In the genomic region with DNA sequence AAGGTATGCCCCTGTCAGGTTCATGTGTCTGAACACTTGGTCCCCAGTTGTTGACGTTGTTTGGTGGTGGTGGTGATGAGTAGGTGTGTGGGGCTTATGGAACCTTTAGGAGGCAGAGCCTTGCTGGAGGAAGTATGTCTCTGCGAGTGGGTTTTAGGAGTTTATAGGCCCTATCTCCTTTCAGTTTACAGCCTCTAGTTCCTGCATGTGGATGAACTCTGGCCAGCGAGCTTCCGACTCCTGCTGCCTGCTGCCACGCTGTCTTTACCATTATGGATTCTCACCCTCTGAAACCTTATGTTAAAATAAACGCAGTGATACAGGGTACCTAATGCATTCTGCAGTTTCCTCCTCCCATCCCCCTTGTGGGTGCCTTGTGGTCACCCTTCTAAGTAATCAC, we compare ENCODE assay signal across 30 mouse cellular contexts.
"Had no signal": no experiment of that assay in that cellular context is flagged by ENCODE, and none has a peak within 500 bp of the region (broad histone marks: within the 10 kb centered on the region; RNA-seq: fewer than 3 reads in every experiment).

No protein-coding gene starts in this region.

- DNase-seq: left cerebral cortex, postnatal 4 days; liver; liver, embryonic 13.5 days; lung, adult 18-20 months; lung, embryonic 14.5 days; lung, postnatal 10 days; lung, postnatal 14 days; lung, postnatal 36 days; lung, postnatal 4 days; midbrain, embryonic 14.5 days had no signal

- H3K36me3 ChIP-seq: limb, embryonic 10.5 days; limb, embryonic 12.5 days; limb, embryonic 13.5 days; limb, embryonic 15.5 days; liver, embryonic 13.5 days; liver, embryonic 15.5 days; lung, embryonic 15.5 days; midbrain, embryonic 10.5 days; midbrain, embryonic 12.5 days; midbrain, embryonic 13.5 days; midbrain, embryonic 15.5 days; neural tube, embryonic 12.5 days; neural tube, embryonic 13.5 days had no signal

- ATAC-seq: lung, postnatal 0 days; midbrain, embryonic 13.5 days; midbrain, embryonic 15.5 days; midbrain, embryonic 16.5 days had no signal

- H3K4me2 ChIP-seq: limb, embryonic 12.5 days; limb, embryonic 13.5 days; limb, embryonic 15.5 days; liver, embryonic 11.5 days; liver, embryonic 13.5 days; liver, embryonic 15.5 days; lung, embryonic 14.5 days; lung, embryonic 15.5 days; midbrain, embryonic 11.5 days; midbrain, embryonic 12.5 days; midbrain, embryonic 13.5 days; midbrain, embryonic 15.5 days; neural tube, embryonic 12.5 days; neural tube, embryonic 13.5 days had no signal

- H3K27ac ChIP-seq: limb, embryonic 10.5 days; limb, embryonic 12.5 days; limb, embryonic 13.5 days; limb, embryonic 15.5 days; liver, embryonic 14.5 days; liver, embryonic 15.5 days; lung, embryonic 15.5 days; macrophage; midbrain, embryonic 10.5 days; midbrain, embryonic 12.5 days; midbrain, embryonic 13.5 days; midbrain, embryonic 15.5 days; neural tube, embryonic 12.5 days; neural tube, embryonic 13.5 days had no signal

- H3K9me3 ChIP-seq: limb, embryonic 10.5 days; limb, embryonic 12.5 days; limb, embryonic 13.5 days; limb, embryonic 15.5 days; liver, embryonic 13.5 days; liver, embryonic 15.5 days; lung, embryonic 15.5 days; megakaryocyte, embryonic 14.5 days; midbrain, embryonic 10.5 days; midbrain, embryonic 12.5 days; midbrain, embryonic 13.5 days; midbrain, embryonic 15.5 days; neural tube, embryonic 12.5 days; neural tube, embryonic 13.5 days had no signal

- H3K9ac ChIP-seq: limb, embryonic 12.5 days; limb, embryonic 13.5 days; limb, embryonic 15.5 days; liver, embryonic 13.5 days; liver, embryonic 14.5 days; liver, embryonic 15.5 days; lung, embryonic 14.5 days; lung, embryonic 15.5 days; midbrain, embryonic 12.5 days; midbrain, embryonic 13.5 days; midbrain, embryonic 15.5 days; neural tube, embryonic 12.5 days; neural tube, embryonic 13.5 days had no signal

- H3K4me3 ChIP-seq: limb, embryonic 10.5 days; limb, embryonic 12.5 days; limb, embryonic 13.5 days; limb, embryonic 15.5 days; liver, embryonic 13.5 days; liver, embryonic 15.5 days; lung, embryonic 15.5 days; megakaryocyte, embryonic 14.5 days; midbrain, embryonic 10.5 days; midbrain, embryonic 12.5 days; midbrain, embryonic 13.5 days; midbrain, embryonic 15.5 days; myocyte; neural tube, embryonic 12.5 days; neural tube, embryonic 13.5 days had no signal

- H3K27me3 ChIP-seq: limb, embryonic 13.5 days; limb, embryonic 15.5 days; liver, embryonic 13.5 days; liver, embryonic 15.5 days; lung, embryonic 15.5 days; midbrain, embryonic 15.5 days had no signal
